Mouse (Mus musculus): ENCODE data around the gene Pglyrp1.

- TF ChIP-seq CTCF (IDR thresholded peaks at IDR 0.05; ENCODE audit: low read depth, low read length) (no peak), POLR2A (IDR thresholded peaks at IDR 0.05; ENCODE audit: extremely low read depth, insufficient read depth, low read length) (no peak)
Measured at GRCm38 (mm10) chr7:18840386-18841173, 30.6 kb upstream of the Pglyrp1 start.

All from liver, adult 2 months (tissue).